Mouse (Mus musculus): ENCODE data around the gene Etv3. TPM values are rescaled to one million over a fixed set of nuclear protein-coding genes. Genes with fewer than 3 reads are reported as not detected.
A peak's percentile ranks its signal among the peaks of the same experiment; 100 is the strongest.

Gene Etv3
- total RNA-seq, 1 experiment, result 8.8 TPM

GRCm38 (mm10) chr3:87556668-87557278 lies 31.6 kb downstream of the Etv3 start:
- no peak for DNase-seq (ENCODE audit: low read depth, low spot score)
- Histone ChIP-seq H3K4me3 (ENCODE audit: insufficient read depth in 1 of 2, low read depth in 1 of 2, low read length in 2 of 2, poor library complexity in 1 of 2, severe bottlenecking in 1 of 2) (no peak overlapping the region), H3K36me3 (ENCODE audit: control insufficient read depth, insufficient read depth, low read length, poor library complexity, severe bottlenecking) (no peaks in the 10 kb centered on the region), H3K4me1 (ENCODE audit: control insufficient read depth in 2 of 2, insufficient read depth in 2 of 2, low read length in 2 of 2, poor library complexity in 1 of 2) (no peaks in the 10 kb centered on the region), H3K27ac (ENCODE audit: insufficient read depth, low read depth, low read length, poor library complexity, severe bottlenecking) (no peak overlapping the region), H3K9me3 (ENCODE audit: control insufficient read depth, insufficient read depth, low read depth, low read length) (no peaks in the 10 kb centered on the region), H3K9ac (ENCODE audit: insufficient read depth, low read depth, low read length, poor library complexity, severe bottlenecking) (no peak overlapping the region)
- TF ChIP-seq CHD2 (IDR thresholded peaks at IDR 0.05; ENCODE audit: low read depth, low read length), result no peak
- no peak for TF ChIP-seq HCFC1 (IDR thresholded peaks at IDR 0.05; ENCODE audit: borderline replicate concordance, insufficient read depth, low read length)
- TF ChIP-seq ZNF384 (IDR thresholded peaks at IDR 0.05; ENCODE audit: low read depth, low read length), result no peak
- TF ChIP-seq MAFK (IDR thresholded peaks at IDR 0.05; ENCODE audit: insufficient read depth, low read depth, low read length), result no peak
- TF ChIP-seq ZC3H11A (IDR thresholded peaks at IDR 0.05; ENCODE audit: borderline replicate concordance, low read depth, low read length), result no peak
- in situ Hi-C loops (cut with MboI; ENCODE audit: low sequenced_read_pairs in 2 of 2, unreplicated experiment in 2 of 2), result no loop called here

GRCm38 (mm10) chr3:87560156-87560555 lies 34.9 kb downstream of the Etv3 start:
- no peak for DNase-seq (ENCODE audit: low read depth, low spot score)
- in situ Hi-C loops (cut with MboI; ENCODE audit: low sequenced_read_pairs in 2 of 2, unreplicated experiment in 2 of 2), result loop anchor here in 1 of 2 experiments (10.0 kb wide), 1 partner anchor 525 kb away; no protein-coding TSS in a partner anchor
- H3K27ac ChIP-seq (ENCODE audit: insufficient read depth, low read depth, low read length, poor library complexity, severe bottlenecking), result no peak overlapping the region

DNA sequence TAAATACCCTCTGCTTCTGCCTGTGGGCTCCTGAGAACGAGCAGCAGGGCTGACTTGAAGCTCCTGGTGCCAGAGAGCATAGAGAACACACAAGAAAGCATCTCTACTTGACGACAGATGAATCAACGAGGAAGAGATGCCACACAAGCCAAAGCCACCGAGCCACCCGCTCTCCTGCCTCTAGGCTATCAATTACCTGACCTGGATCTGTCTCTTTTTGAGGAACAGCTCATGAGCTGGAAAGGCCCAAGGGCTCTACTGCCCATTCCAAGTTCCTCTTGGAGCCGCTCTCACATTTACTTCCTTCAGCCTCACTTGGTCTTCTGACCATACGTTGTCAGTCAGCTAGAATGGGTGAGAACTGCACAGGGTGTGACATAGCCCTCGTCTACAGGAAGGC lies 36.2 kb downstream of the Etv3 start:
- no peak overlapping the region for H3K4me3 ChIP-seq (ENCODE audit: insufficient read depth in 1 of 2, low read depth in 1 of 2, low read length in 2 of 2, poor library complexity in 1 of 2, severe bottlenecking in 1 of 2)
- TF ChIP-seq CHD2 (IDR thresholded peaks at IDR 0.05; ENCODE audit: low read depth, low read length), result no peak
- no peak for TF ChIP-seq ZNF384 (IDR thresholded peaks at IDR 0.05; ENCODE audit: low read depth, low read length)
- TF ChIP-seq HCFC1 (IDR thresholded peaks at IDR 0.05; ENCODE audit: borderline replicate concordance, insufficient read depth, low read length), result no peak
- no peak for TF ChIP-seq ZC3H11A (IDR thresholded peaks at IDR 0.05; ENCODE audit: borderline replicate concordance, low read depth, low read length)
- no peak for TF ChIP-seq MAFK (IDR thresholded peaks at IDR 0.05; ENCODE audit: insufficient read depth, low read depth, low read length)
- in situ Hi-C loops (cut with MboI; ENCODE audit: low sequenced_read_pairs in 2 of 2, unreplicated experiment in 2 of 2), result loop anchor here in 1 of 2 experiments (10.0 kb wide), 1 partner anchor 527 kb away; no protein-coding TSS in a partner anchor

More at GRCm38 (mm10) chr3:87560156-87560555, 34.9 kb downstream of the Etv3 start:
- TF ChIP-seq MAFK (IDR thresholded peaks at IDR 0.05; ENCODE audit: insufficient read depth, low read depth, low read length) (no peak), ZNF384 (IDR thresholded peaks at IDR 0.05; ENCODE audit: low read depth, low read length) (no peak), CHD2 (IDR thresholded peaks at IDR 0.05; ENCODE audit: low read depth, low read length) (no peak), HCFC1 (IDR thresholded peaks at IDR 0.05; ENCODE audit: borderline replicate concordance, insufficient read depth, low read length) (no peak)
- Histone ChIP-seq H3K36me3 (ENCODE audit: control insufficient read depth, insufficient read depth, low read length, poor library complexity, severe bottlenecking) (no peaks in the 10 kb centered on the region), H3K9ac (ENCODE audit: insufficient read depth, low read depth, low read length, poor library complexity, severe bottlenecking) (no peak overlapping the region), H3K9me3 (ENCODE audit: control insufficient read depth, insufficient read depth, low read depth, low read length) (no peaks in the 10 kb centered on the region), H3K4me3 (ENCODE audit: insufficient read depth in 1 of 2, low read depth in 1 of 2, low read length in 2 of 2, poor library complexity in 1 of 2, severe bottlenecking in 1 of 2) (no peak overlapping the region), H3K4me1 (ENCODE audit: control insufficient read depth in 2 of 2, insufficient read depth in 2 of 2, low read length in 2 of 2, poor library complexity in 1 of 2) (no peaks in the 10 kb centered on the region)

DNA sequence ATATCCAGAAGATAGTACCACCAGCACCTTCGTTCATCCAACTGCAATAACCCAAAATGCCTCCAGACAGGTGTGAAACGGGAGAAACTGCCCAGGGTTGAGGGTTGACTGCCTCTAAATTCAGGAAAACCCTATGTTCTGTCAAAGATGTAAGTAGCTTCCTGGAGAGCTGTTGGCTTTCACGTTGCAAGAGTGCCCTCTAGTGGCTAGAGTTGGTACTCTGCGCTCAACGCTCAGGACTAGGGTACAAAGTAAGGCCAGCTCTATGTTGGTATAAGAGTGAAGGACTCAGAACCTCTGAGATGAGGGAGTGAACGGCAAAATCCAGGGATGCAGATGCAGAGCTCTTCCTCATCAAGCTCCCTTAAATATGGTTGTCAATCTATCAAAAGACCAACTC lies 37.2 kb downstream of the Etv3 start:
- in situ Hi-C loops (cut with MboI; ENCODE audit: low sequenced_read_pairs in 2 of 2, unreplicated experiment in 2 of 2), result loop anchor here in 1 of 2 experiments (10.0 kb wide), 1 partner anchor 528 kb away; no protein-coding TSS in a partner anchor
- Histone ChIP-seq H3K4me3 (ENCODE audit: insufficient read depth in 1 of 2, low read depth in 1 of 2, low read length in 2 of 2, poor library complexity in 1 of 2, severe bottlenecking in 1 of 2) (no peak overlapping the region), H3K27ac (ENCODE audit: insufficient read depth, low read depth, low read length, poor library complexity, severe bottlenecking) (no peak overlapping the region), H3K9me3 (ENCODE audit: control insufficient read depth, insufficient read depth, low read depth, low read length) (no peaks in the 10 kb centered on the region), H3K9ac (ENCODE audit: insufficient read depth, low read depth, low read length, poor library complexity, severe bottlenecking) (no peak overlapping the region), H3K36me3 (ENCODE audit: control insufficient read depth, insufficient read depth, low read length, poor library complexity, severe bottlenecking) (no peaks in the 10 kb centered on the region), H3K4me1 (ENCODE audit: control insufficient read depth in 2 of 2, insufficient read depth in 2 of 2, low read length in 2 of 2, poor library complexity in 1 of 2) (peaks cover 0 to 6% of the 10 kb centered on the region in 2 experiments; a peak in 1 of 4 replicates)
- TF ChIP-seq CHD2 (IDR thresholded peaks at IDR 0.05; ENCODE audit: low read depth, low read length) (no peak), HCFC1 (IDR thresholded peaks at IDR 0.05; ENCODE audit: borderline replicate concordance, insufficient read depth, low read length) (no peak), ZC3H11A (IDR thresholded peaks at IDR 0.05; ENCODE audit: borderline replicate concordance, low read depth, low read length) (peak; percentile 89), MAFK (IDR thresholded peaks at IDR 0.05; ENCODE audit: insufficient read depth, low read depth, low read length) (no peak), ZNF384 (IDR thresholded peaks at IDR 0.05; ENCODE audit: low read depth, low read length) (no peak)
- peak; percentile 73 for DNase-seq (ENCODE audit: low read depth, low spot score)

More for the DNA sequence above, 36.2 kb downstream of the Etv3 start:
- Histone ChIP-seq H3K36me3 (ENCODE audit: control insufficient read depth, insufficient read depth, low read length, poor library complexity, severe bottlenecking) (no peaks in the 10 kb centered on the region), H3K27ac (ENCODE audit: insufficient read depth, low read depth, low read length, poor library complexity, severe bottlenecking) (no peak overlapping the region), H3K9me3 (ENCODE audit: control insufficient read depth, insufficient read depth, low read depth, low read length) (no peaks in the 10 kb centered on the region), H3K4me1 (ENCODE audit: control insufficient read depth in 2 of 2, insufficient read depth in 2 of 2, low read length in 2 of 2, poor library complexity in 1 of 2) (peaks cover 0 to 6% of the 10 kb centered on the region in 2 experiments; a peak in 1 of 4 replicates), H3K9ac (ENCODE audit: insufficient read depth, low read depth, low read length, poor library complexity, severe bottlenecking) (no peak overlapping the region)
- DNase-seq (ENCODE audit: low read depth, low spot score), result no peak
